Mouse (Mus musculus) adrenal gland, adult 18-20 months (tissue): ENCODE data around the gene Ppp2r5b. TPM values are rescaled to one million over a fixed set of nuclear protein-coding genes. Genes with fewer than 3 reads are reported as not detected.

Source experiments
- DNase-seq, 2 experiments: peaks; one replicate each; pipeline ENCODE4 v3.0.0; 2021 to 2022; ENCODE audit warnings: low spot score in 2 of 2
- total RNA-seq, 2 experiments: library from RNA; stranded (reverse); gene quantifications; 1 replicate in 1 of 2; 2 replicates in 1 of 2; pipeline ENCODE4 v1.2.3; 2021

Ppp2r5b gene
- total RNA-seq, 2 experiments from 2014 or later: 97.0 to 115 TPM

DNA sequence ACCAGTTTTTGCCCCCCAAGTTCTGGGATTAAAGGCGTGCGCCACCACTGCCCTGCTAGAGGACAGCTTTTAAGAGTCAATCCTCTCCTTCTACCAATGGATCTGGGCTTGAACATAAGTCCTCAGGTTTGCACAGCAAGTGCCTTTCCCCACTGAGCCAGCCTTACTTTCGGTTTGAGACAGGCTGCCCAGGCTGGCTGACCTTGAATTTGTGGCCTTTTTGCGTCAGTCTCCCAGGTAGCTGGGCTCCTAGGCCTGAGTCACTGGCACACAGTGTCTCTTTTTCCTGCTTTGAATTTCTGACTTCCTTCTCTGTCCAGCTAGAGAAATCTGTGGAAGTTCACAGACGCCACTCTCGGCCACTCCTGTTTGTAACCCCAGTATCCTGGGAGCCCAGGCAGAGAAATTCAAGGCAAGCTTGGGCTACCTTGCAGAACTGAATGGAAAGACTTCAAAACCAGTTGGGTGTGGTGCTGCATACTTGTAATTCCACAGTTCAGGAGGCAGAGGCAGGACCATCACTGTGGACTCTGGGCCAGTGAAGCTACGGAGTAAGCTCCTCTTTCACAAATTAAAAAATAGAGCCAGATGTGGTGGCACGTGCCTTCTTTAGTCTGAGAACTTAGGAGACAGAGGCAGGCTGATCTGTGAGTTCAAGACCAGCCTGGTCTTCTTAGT, 34.3 kb upstream of the Ppp2r5b start:
- DNase-seq: peak in 1 of 2 experiments; percentile 41

DNA sequence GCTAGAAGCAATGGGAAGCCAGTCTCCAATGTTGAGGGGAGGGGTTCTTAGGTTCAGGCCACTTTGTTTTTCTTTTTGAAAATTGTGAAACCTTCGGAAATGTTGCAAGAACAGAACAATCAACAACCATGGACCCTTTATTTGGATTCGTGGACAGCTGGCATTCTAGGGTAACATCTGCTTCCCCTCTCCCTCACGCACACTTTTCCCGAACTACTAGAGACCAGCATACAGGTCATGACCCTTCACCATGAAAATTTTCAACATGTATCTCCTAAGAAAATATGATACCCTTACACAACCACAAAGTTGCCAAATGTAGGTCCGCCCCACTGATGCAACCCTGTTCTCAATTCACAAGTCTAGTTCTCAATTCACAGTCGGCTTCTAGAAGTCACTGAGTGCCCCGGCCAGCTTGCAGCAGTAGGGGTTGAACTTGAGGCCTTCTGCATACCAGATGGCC, 33.0 kb upstream of the Ppp2r5b start:
- DNase-seq: no peak

- DNase-seq: peak; percentile 80 to 89
These were observed 32.5 kb upstream of the Ppp2r5b start for GRCm38 (mm10) chr19:6268170-6268528.

GRCm38 (mm10) chr19:6267306-6268169, 31.9 kb upstream of the Ppp2r5b start:
- DNase-seq: no peak

GRCm38 (mm10) chr19:6265727-6266182, 30.1 kb upstream of the Ppp2r5b start:
- DNase-seq: no peak

DNA sequence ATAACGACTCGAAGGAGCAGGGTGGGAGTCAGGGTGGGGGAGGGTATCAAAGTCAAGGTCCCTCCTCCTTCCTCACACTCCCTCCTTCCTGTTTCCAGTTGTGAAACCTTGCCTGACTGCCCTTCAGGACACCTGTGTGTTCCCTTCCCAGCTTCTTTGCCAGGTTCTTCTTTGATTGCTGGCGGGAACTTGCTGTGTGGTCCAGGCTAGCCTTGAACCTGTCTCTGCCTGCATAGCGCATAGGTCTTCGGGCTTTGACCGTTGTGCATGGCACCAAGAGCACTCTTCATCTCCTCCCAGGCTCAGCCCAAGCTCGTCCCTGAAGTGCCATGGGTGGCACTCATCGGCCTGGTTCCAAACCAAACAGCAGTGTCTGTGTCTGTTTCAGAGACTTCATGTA, 29.3 kb upstream of the Ppp2r5b start:
- no peak for DNase-seq

- no peak for DNase-seq
These were observed 28.5 kb upstream of the Ppp2r5b start for GRCm38 (mm10) chr19:6264200-6264599.

DNA sequence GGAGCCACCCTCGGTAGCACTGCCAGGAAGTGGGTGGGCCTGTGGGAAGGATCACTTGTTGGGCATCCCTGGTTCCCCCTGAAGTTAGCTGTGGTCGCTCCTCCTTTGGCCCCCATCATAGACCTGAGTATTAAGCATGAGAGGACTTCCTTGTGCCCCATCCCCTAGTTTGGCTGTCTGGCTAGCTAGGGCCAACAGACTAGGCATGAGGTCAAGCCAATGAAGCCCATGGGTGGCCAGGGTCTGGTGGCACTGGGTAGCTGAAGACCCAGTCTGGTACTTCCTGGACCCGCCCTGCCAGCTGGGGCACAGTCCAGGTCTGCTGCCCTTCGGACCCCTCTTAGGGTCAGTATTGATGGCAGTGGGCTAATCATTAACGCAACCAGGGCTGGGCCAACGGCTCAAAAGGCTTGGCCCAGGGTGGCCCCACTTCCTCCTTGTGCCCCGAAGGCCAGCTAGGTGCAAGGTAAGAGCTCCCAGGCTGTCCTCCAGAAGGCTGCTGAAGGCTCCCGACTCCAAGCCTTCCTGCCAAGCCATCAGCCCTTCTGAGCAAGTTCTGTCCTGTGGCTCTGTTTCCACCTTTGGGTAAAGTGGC, 27.3 kb upstream of the Ppp2r5b start:
- DNase-seq: no peak

- peak; percentile 76 to 80 for DNase-seq
These were observed 26.6 kb upstream of the Ppp2r5b start for GRCm38 (mm10) chr19:6262222-6262621.

DNA sequence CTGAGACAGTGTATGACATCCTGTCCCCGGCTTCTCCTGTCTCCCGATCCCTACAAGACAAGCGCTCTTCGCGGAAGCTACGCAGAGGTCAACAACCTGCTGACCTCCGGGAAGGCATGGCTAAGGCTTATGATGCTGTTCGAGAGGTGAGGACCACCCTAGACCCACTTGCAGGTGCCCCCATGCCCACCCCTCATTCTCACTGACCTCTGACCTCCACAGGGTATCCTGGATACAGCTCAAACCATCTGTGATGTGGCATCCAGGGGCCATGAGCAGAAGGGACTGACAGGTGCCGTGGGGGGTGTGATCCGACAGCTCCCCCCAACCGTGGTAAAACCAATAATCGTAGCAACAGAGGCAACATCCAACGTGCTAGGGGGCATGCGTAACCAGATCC, 25.7 kb upstream of the Ppp2r5b start:
- no peak for DNase-seq

DNA sequence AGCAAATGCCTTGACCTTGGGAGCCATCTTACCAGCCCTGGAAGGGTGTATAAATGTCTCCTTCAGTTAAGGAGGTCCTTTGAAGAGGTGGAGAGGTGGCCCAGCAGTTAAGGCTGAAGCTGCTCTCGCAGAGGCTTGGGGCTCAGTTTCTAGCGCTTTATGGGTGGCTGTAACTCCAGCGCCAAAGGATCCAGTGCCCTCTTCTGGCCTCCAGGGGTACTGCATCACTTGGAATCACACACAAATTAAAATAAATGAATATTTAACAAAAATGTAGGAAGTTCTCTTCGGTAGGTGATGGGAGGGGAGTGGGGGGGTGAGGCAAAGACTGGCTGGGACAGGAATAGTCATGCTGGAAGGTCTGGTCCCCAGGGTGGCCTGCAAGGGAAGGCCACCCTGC, 25.3 kb upstream of the Ppp2r5b start:
- no peak for DNase-seq

- no peak for DNase-seq
These were observed 24.8 kb upstream of the Ppp2r5b start for GRCm38 (mm10) chr19:6260428-6260827.

GRCm38 (mm10) chr19:6253021-6253420, 17.3 kb upstream of the Ppp2r5b start:
- no peak for DNase-seq

DNA sequence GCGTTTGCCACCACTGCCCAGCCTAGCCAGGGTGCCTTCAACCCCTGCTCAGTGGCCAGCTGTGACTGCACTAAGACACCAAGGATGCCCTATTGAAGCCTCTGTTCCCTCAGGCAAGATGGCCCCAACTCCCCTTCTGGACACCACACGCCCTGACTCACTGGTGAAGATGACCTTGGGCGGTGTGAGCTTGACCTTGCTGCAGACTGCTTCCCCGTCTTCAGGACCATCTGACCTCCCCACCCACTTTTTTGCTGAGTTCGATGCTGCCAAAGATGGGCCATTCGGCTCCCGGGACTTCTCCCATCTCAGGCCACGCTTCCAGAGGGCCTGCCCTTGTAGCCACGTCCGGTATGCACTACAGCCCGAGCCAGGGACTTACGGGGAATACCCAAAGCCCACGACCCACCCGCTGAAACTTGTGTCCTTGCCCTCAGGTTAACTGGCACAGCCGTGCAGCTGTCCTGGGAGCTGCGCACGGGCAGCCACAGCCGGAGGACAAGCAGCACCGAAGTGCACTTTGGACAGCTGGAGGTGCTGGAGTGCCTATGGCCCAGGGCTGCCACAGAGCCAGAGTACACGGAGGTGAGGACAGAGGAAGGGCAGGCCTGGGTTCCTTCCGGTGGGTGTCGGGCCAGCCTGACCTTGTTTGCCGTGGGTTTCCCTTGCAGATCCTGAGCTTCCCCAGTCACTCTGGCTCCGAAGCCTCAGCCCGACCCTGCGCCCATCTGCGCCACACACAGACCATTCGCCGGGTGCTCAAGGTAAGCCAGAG, 12.0 kb upstream of the Ppp2r5b start:
- DNase-seq: no peak

- DNase-seq: no peak
These were observed 10.1 kb upstream of the Ppp2r5b start for GRCm38 (mm10) chr19:6245806-6246205.

GRCm38 (mm10) chr19:6243226-6243625, 7.6 kb upstream of the Ppp2r5b start:
- no peak for DNase-seq

- DNase-seq: no peak
These were observed 6.6 kb upstream of the Ppp2r5b start for GRCm38 (mm10) chr19:6242281-6242680.

DNA sequence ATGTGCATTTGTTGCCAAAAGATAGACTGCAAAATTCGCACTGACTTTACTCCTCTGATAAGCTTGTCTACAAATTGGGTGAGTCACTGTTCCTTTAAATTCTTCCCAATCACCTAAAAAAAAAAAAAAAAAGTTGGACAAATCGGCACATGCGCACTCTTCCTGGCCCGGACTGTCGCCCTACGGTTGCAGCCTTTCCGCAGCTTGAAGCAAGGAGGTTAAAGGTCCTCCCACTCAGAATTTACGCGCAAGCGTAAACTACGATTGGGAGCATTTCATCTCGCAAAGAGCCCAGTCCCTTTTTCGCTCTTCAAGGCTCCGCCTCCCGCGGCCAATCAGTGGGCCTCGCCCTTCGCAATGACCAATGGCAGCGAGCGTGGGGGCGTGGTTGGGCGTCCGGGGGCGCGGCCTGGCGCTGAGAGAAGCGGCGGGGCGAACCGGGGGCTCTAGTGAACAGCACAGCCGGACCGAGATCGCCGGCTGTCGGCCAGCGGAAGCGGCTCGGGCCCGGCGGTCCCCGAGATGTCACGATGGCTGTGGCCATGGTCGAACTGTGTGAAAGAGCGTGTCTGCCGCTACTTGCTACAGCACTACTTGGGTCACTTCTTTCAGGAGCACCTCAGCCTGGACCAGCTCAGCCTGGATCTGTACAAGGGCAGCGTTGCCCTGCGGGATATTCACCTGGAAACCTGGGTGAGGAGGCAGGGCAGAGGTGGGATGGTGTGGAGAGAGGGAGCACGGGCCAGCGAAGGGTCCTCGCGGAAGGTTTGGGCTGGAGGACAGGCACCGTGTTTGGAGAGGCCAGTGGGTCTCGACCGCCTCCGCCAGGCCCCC, 5.8 kb upstream of the Ppp2r5b start, which contains the start of gene Atg2a:
Atg2a (plus strand) TSS at position 395 of the 834 bp plus-strand sequence.
- peak; percentile 95 to 96 for DNase-seq

- DNase-seq: no peak
These were observed 5.1 kb upstream of the Ppp2r5b start for GRCm38 (mm10) chr19:6240725-6241124.

GRCm38 (mm10) chr19:6240136-6240535, 4.5 kb upstream of the Ppp2r5b start:
- DNase-seq: no peak
